Mouse (Mus musculus) heart, adult 2 months (tissue): ENCODE measurements around the gene Myh7.

Experiments
- CTCF ChIP-seq: fragments of 200-600 bp; IDR thresholded peaks from 2 replicates; pipeline ENCODE4 v1.8.1; 2022; ENCODE audit warnings: antibody characterized with exemption, mild to moderate bottlenecking, moderate library complexity
- EP300 ChIP-seq: fragments of 200-500 bp; IDR thresholded peaks from 2 replicates; pipeline ENCODE4 v1.6.1; 2011; ENCODE audit warnings: low read depth, low read length, control low read depth; ENCODE audit not compliant: insufficient read depth
- POLR2A ChIP-seq: fragments of 200-500 bp; IDR thresholded peaks from 2 replicates; pipeline ENCODE4 v1.6.1; 2011; ENCODE audit warnings: mild to moderate bottlenecking, low read depth, low read length, control low read depth; ENCODE audit not compliant: insufficient read depth

DNA sequence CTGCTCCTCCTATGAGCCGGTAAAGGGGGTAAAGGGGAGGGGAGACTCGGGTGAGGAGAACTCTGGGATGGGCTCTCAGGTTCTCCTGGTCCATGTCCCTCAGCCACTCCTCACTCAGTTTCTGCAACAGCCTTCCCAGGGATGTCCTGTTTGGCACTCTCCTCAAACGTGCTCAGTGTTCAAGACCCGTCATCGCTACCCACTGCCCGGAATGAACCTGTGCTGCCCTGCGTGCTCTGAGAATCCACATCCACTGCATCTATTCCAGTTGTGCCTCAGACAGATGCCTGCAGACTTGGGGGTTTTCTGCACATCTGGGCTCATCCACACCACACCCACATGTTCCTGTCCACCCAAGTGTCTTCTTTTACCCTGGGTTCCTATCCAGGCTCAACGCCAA, 51.9 kb downstream of the Myh7 start:
- TF ChIP-seq CTCF (no peak), POLR2A (peak; percentile 74), EP300 (peak; percentile 96)
